Mouse (Mus musculus) thymus, adult 2 months (tissue): ENCODE data around the gene Slc7a8. TPM values are rescaled to one million over a fixed set of nuclear protein-coding genes. Genes with fewer than 3 reads are reported as not detected.

Experiments
- DNase-seq: peaks from one replicate; pipeline ENCODE4 v3.0.0; 2021
- H3K27ac ChIP-seq: fragments of 200-500 bp; 2 replicates; pipeline ENCODE4 v1.5.1; 2012; ENCODE audit warnings: low read length, control low read depth; ENCODE audit not compliant: control insufficient read depth, insufficient read depth
- H3K27me3 ChIP-seq: fragments of 200-500 bp; 2 replicates; pipeline ENCODE4 v1.6.1; 2012; ENCODE audit warnings: mild to moderate bottlenecking, low read length, moderate library complexity, mixed read lengths; ENCODE audit not compliant: control insufficient read depth, insufficient read depth
- H3K36me3 ChIP-seq: fragments of 200-500 bp; 2 replicates; pipeline ENCODE4 v1.6.1; 2012; ENCODE audit warnings: mild to moderate bottlenecking, low read length, moderate library complexity; ENCODE audit not compliant: control insufficient read depth, insufficient read depth
- H3K4me1 ChIP-seq: fragments of 200-500 bp; replicated peaks from 2 replicates; pipeline ENCODE4 v1.6.1; 2012; ENCODE audit warnings: low read length; ENCODE audit not compliant: control insufficient read depth, insufficient read depth
- H3K4me3 ChIP-seq: fragments of 200-500 bp; 2 replicates; pipeline ENCODE4 v1.5.1; 2012; ENCODE audit warnings: mild to moderate bottlenecking, low read length, control low read depth, moderate library complexity; ENCODE audit not compliant: control insufficient read depth, insufficient read depth
- CTCF ChIP-seq: fragments of 200-500 bp; IDR thresholded peaks from 2 replicates; pipeline ENCODE4 v1.5.1; 2012; ENCODE audit warnings: mild to moderate bottlenecking, control low read depth, low read length, moderate library complexity, borderline replicate concordance; ENCODE audit not compliant: control insufficient read depth, poor library complexity, insufficient read depth; ENCODE audit errors: extremely low read depth
- POLR2A ChIP-seq: fragments of 200-500 bp; IDR thresholded peaks from 2 replicates; pipeline ENCODE4 v1.6.1; 2012; ENCODE audit warnings: mild to moderate bottlenecking, low read length, control low read depth, moderate library complexity; ENCODE audit not compliant: control insufficient read depth, poor library complexity, insufficient read depth; ENCODE audit errors: extremely low read depth
- WGBS: fragments of 180-500 bp; shearing (Covaris S2); methylation state at CpG from one replicate; pipeline ENCODE4 v1.1.7; 2018; 5-methylcytosine and 5-hydroxymethylcytosine counted together
- polyA plus RNA-seq: library from polyadenylated mRNA; depleted of rRNA; stranded (reverse); fragments of >200 nt; gene quantifications from 2 replicates; pipeline ENCODE4 v1.2.3, GENCODE M21; 2012

Slc7a8 gene
- polyA plus RNA-seq, 1 experiment, result 11.6 TPM

DNA sequence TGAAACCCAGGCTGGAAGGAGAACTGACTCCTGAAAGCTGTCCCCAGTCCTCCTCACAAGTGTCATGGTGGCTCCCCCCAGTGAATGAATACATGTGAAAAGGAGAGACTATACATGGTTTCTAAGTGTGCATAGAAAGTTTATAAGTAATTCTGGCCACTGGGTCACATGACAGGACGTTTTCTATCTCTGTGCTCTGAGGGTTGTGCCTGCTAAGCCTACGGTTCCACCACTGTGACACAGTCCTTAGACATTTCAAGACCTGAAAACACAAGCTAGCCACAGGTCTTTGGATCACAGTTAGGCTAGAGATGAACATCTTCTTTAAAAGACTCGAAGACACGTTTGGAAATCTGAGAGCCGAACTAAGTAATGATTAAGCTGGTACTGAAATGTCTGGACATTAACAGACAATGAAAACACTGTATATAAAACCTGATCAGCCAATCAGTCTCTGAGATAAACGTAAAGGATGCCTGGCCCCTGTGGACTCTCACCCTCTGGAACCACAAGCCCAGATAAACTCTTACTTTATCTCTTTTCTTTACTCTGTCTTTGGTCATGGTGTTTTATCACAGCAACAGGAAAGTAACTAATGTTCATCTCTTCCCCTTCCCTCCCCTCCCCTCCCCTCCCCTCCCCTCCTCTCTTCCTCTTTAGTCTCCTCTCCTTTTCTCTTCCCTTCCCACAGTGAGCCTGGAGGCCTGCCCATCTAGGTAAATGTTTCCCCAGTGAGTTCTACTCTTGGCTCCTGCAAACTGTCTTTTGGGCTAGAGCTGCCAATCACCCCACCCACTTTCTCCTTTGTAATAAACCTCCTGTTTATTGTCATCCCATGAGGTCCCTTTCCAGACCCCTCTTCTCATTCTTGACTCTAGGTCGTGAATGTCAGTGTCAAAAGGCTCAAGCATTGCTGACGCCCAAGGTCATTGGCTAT is 12.4 kb upstream of the Slc7a8 start:
- DNase-seq, result no peak
- 91% methylated on average over 8 of the region's 8 CpGs for WGBS
- H3K36me3 ChIP-seq, result no peaks in the 10 kb centered on the region

DNA sequence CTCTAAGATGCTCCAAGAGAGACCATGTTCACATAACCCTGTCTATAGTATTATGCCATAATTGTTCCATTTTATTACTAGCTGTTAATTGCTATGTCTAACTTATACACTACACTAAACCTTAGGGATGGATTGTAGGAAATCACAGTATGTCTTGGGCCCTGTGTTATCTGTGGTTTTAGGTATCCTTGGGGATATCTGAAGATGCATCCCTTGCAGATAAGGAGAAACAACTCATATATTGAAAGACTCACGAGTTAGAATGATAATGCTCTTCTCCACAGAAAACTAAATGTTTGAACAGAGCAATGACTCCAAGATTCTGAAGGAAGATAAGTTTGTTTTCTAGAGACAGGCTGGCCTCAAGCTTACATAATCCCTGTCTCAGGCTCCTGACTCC is 11.6 kb upstream of the Slc7a8 start:
- TF ChIP-seq POLR2A (no peak), CTCF (no peak)
- Histone ChIP-seq H3K27me3 (no peaks in the 10 kb centered on the region), H3K36me3 (no peaks in the 10 kb centered on the region), H3K27ac (no peak overlapping the region), H3K4me3 (no peak overlapping the region), H3K4me1 (no peaks in the 10 kb centered on the region)
- DNase-seq, result no peak
- 82% methylated on average over 1 of the region's 1 CpGs for WGBS

More for the DNA sequence above, 12.4 kb upstream of the Slc7a8 start:
- H3K27me3 ChIP-seq, result no peaks in the 10 kb centered on the region
- H3K4me1 ChIP-seq, result no peaks in the 10 kb centered on the region
- no peak for TF ChIP-seq POLR2A
- TF ChIP-seq CTCF, result no peak
- no peak overlapping the region for H3K27ac ChIP-seq
- no peak overlapping the region for H3K4me3 ChIP-seq

DNA sequence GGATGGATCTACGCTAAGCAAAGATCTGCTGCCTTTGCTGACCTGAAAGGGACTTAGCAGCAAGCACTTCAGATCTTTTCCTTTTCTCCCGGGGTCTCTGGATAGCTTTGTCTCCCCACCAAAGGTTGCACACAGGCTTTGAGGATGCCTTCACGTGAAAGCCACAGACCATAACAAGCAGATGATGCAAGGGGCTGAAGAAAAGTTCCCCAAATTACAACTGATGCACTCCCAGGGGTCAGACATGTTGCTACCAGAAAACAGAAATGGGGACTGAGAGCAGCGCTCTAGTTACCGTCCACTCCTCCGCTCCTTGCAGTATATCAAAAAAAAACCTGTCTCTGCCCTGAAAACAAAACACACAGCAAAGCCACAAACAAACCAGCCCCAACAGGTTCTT is 10.4 kb upstream of the Slc7a8 start:
- no peak for DNase-seq
- no peak for TF ChIP-seq CTCF
- TF ChIP-seq POLR2A, result no peak
- Histone ChIP-seq H3K36me3 (no peaks in the 10 kb centered on the region), H3K27me3 (no peaks in the 10 kb centered on the region), H3K27ac (no peak overlapping the region), H3K4me1 (no peaks in the 10 kb centered on the region), H3K4me3 (no peak overlapping the region)
- 74% methylated on average over 6 of the region's 6 CpGs for WGBS

DNA sequence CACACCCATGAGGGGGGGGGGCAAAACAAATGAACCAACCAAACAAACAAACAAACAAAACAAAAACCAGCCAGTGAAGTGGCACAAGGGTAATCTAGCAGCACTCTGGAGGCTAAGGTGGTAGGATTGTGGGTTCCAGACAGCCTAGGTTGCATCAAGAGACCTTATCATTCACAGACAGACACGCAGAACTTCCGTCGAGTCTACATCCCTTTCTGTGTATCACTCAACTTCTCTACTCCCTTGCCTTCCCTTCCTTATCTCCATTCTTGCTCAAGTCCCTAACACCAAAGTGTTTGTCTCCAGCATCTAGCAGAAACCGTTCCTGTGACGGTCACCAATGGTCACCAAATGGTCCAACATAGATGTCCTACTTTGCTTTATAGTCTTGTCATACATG is 6.5 kb upstream of the Slc7a8 start:
- DNase-seq, result no peak
- TF ChIP-seq POLR2A (no peak), CTCF (no peak)
- Histone ChIP-seq H3K27ac (no peak overlapping the region), H3K4me3 (no peak overlapping the region), H3K36me3 (no peaks in the 10 kb centered on the region), H3K4me1 (no peaks in the 10 kb centered on the region), H3K27me3 (no peaks in the 10 kb centered on the region)
- WGBS, result 93% methylated on average over 5 of the region's 5 CpGs

DNA sequence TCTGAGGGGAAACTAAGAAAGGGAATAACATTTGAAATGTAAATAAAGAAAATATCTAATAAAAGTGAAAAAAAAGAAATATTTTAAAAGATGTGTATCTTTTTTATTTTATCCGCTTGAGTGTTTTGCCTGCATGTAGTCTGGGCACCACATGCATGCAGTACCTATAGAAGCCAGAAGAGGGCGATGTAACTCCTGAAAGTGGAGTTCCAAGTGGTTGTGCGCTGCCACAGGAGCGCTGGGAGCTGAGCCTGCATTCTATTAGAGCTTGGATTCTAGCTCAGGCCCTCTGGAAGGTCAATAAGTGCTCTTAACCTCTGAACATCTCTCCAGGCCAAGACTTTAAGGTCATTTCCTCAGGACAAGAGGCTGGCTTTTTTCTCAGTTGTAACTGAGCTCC is 5.5 kb upstream of the Slc7a8 start:
- DNase-seq, result peak; percentile 4
- H3K27ac ChIP-seq, result no peak overlapping the region
- no peaks in the 10 kb centered on the region for H3K27me3 ChIP-seq
- no peak overlapping the region for H3K4me3 ChIP-seq
- TF ChIP-seq CTCF, result peak; percentile 73; the same call in 1 of the 2 replicates
- TF ChIP-seq POLR2A, result no peak
- 69% methylated on average over 4 of the region's 4 CpGs for WGBS
- no peaks in the 10 kb centered on the region for H3K4me1 ChIP-seq
- H3K36me3 ChIP-seq, result no peaks in the 10 kb centered on the region

DNA sequence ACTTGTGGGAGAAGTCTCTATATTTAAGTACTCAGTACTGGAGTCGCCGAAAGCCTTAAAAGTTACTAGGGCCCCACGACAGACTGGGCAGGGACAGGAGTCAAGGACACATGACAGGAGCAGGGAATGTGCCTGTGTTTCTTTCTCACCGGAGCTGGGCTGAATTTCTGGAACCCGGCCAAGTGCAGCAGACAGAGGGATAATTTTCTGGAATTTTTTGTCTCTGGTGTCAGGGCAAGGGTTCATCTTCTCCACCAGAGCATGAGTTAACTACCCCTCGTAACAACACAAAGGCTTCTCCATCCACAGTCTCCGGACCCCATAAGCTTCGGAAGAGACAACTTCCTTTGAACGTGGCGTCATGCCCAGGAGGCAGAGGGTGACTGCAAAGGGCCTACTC is 4.7 kb upstream of the Slc7a8 start:
- Histone ChIP-seq H3K36me3 (no peaks in the 10 kb centered on the region), H3K27ac (no peak overlapping the region), H3K4me3 (no peak overlapping the region), H3K27me3 (no peaks in the 10 kb centered on the region), H3K4me1 (no peaks in the 10 kb centered on the region; the same call in 1 of the 2 replicates)
- no peak for TF ChIP-seq POLR2A
- no peak for TF ChIP-seq CTCF
- 91% methylated on average over 10 of the region's 10 CpGs for WGBS
- no peak for DNase-seq
